Mouse (Mus musculus): Measurements from ENCODE around the gene Ugt1a6a.

The Ugt1a6a gene

GRCm38 (mm10) chr1:88230981-88231802 is 96.6 kb downstream of the Ugt1a6a start:
- no peak for DNase-seq

GRCm38 (mm10) chr1:88231803-88232499 is 97.3 kb downstream of the Ugt1a6a start:
- no peak for DNase-seq

GRCm38 (mm10) chr1:88232664-88233380 is 98.2 kb downstream of the Ugt1a6a start:
- DNase-seq, result no peak

GRCm38 (mm10) chr1:88233421-88234247 is 99.0 kb downstream of the Ugt1a6a start:
- no peak for DNase-seq

GRCm38 (mm10) chr1:88234248-88234610 is 99.6 kb downstream of the Ugt1a6a start:
- no peak for DNase-seq

DNA sequence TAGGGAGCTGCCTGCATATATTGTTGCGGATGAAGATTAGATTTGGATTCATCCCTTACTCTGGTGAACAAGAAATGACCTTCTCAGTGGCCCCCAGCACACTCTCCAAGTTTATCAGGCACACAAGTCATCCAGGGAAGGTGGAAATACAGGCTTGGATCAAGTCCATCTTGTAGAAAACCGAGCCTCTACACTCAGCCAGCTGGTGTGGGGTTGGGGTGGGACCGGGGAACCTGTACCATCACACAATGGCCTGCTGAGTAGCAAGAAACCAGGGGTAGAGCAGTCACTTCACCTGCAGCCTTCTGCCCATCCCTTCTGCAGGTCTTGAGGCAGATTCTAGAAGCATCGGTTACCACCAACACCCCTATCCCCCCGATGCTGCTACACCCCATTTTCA is 100.0 kb downstream of the Ugt1a6a start:
- DNase-seq, result no peak

DNA sequence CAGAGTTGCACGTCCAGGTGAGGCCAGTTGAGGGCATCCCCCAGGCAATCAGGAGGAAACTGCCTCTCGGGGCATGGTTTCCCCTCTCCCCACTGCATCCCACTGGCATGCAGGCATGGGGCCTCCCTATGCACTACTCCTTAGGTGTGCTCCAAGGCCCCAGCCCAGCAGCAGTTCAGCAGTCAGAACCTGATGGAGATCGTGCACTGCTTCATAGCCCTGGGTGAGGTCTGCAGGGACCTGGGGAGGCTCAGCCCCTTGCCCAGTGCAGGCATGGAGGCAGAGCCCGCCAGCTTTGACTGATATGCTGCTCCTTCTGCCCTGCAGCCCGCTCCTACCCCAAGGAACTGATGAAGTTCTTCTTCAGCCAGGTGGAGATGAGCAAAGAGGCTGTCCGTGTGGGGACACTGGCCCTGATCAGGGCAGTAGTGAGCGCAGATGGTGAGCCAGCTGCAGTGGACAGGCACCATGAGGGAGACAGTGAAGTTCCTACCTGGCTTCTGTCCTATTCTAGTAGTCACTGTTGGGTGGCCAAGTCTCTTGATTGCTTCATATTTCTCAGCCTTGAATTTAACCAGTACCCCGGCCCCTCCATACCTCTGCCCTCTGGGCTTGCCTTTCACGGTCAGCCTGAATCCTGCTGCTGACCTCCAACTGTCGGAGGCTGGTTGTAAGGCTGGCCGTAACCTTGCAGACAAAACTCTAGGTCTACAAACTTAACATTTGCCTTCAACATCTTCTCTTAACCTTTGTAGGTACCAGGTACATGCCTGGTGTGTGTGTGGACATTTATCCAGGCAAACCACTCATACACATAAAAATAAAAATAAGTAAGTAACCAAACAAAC is 100.7 kb downstream of the Ugt1a6a start:
- no peak for DNase-seq

- no peak for DNase-seq
Observed at GRCm38 (mm10) chr1:88235894-88236415, 101.3 kb downstream of the Ugt1a6a start.

GRCm38 (mm10) chr1:88237311-88237710 is 102.7 kb downstream of the Ugt1a6a start:
- DNase-seq, result no peak

DNA sequence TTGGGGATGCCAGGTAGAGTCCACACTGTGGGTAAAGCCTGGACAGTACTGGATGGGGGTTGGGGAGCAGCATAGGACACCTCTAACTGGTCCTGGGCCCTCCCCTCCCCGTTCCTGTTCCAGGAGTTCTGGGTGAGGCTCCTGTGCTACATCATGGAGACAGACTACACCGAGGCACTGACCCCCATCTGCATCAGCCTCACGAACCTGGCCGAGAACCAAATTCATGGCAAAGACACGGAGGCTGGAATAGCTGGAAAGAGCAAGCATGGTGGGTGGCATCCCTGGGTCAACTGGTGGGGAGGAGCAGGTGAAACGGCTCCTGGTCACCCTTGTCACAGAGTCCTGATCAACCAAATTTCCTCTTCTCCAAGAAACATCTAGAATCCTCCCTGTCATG is 104.2 kb downstream of the Ugt1a6a start:
- no peak for DNase-seq

GRCm38 (mm10) chr1:88240072-88240471 is 105.5 kb downstream of the Ugt1a6a start:
- DNase-seq, result peak in 1 of 2 experiments; percentile 32

GRCm38 (mm10) chr1:88240579-88240978 is 106.0 kb downstream of the Ugt1a6a start:
- DNase-seq, result no peak

GRCm38 (mm10) chr1:88243861-88244260 is 109.3 kb downstream of the Ugt1a6a start:
- no peak for DNase-seq

DNA sequence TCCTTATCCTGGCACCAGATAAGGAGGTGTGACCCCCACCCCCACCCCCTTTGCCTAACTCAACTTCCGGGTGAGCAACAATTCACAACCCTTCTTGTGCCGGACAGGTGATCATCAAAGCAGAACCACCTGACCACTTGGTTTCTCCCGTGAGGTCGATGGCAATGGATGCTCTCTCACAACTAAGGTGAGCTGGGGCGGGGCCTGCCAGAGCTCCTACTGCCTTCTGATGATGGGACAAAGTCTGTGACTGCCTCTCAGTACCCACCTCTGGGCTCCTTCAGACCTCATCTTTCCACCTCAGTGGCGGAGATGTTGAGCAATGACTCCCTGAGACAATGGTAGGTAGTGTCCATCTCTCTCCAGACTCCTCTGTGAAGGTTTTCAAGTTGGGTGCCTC is 111.3 kb downstream of the Ugt1a6a start:
- DNase-seq, result no peak

DNA sequence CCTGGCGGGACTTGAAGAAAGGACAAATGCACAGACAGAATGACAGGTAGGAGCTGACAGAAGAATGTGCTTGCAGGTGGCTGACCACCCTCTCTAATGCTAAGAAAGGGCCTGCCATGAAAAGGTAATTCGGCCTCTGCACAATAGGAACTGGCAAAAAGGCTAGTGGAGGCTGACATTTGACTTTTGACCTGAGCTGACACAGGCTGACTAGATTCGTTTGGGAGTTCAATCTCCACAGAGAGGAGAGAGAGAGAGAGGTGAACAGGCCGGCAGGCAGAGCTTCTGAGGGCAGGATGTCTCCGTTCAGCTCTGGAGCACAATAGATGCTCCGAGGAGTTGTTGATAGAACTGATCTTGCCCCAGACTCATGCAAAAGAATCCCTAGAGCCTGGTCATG is 111.8 kb downstream of the Ugt1a6a start:
- DNase-seq, result no peak

- DNase-seq, result no peak
Observed at GRCm38 (mm10) chr1:88247660-88248059, 113.1 kb downstream of the Ugt1a6a start.

DNA sequence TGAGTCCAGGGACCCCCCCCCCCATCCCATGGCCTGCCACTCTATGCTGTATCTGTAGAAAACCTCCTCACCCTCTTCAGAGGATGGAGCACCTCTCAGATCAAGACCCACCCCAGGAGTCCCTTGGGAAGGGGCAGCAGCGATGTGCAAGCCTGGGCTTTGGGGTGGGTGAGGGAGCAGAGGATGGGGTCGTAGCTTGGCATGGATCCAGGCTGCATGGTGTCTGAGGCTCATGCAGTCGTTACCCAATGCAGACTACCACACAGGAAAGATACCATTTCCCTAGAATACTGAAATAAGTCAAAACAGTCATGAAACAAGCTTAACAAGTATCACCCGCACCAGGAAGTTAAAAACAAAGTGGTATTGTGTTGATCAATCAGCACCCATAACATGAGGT is 114.0 kb downstream of the Ugt1a6a start:
- DNase-seq, result peak; percentile 53 to 54

DNA sequence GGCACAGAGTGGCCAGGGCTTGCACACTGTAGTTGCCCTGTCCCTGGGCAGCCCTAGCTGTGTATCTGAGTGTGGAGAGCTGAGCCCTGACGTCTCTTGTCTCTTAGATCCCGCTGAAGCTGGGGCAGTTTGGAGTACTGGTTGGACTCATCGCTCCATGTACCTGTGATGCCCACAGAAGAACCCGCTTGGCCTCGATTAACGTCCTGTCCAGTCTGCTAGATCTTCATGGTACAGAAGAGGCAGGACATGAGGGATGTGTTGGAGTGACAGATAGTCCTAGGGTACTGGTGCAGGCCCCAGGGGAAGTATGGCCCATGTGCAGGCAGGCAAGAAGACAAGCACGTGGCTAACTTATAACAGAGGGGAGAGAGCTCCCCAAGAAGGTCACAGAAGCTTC is 115.0 kb downstream of the Ugt1a6a start:
- DNase-seq, result no peak

DNA sequence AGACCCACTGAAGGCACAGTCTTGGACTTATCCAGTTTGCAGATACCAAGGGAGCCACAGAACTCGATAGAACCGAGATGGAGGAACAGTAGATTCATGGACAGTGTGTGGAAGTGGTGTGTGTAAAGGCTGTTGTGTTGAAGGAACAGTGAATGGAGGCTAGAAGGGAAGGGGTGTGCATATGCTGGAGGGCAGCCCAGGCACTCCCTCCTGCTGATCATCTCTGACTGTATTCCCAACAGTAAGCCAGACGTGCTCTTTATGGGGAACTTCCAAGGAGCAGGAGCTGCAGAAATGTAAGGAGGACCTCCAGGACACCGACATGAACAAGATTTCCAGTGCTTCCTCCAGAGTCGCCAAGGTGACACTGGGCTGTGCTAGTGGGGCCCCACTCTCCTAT is 115.4 kb downstream of the Ugt1a6a start:
- no peak for DNase-seq

- no peak for DNase-seq
Observed at GRCm38 (mm10) chr1:88253106-88253505, 118.5 kb downstream of the Ugt1a6a start.

- DNase-seq, result no peak
Observed at GRCm38 (mm10) chr1:88253540-88253939, 118.9 kb downstream of the Ugt1a6a start.
